Mouse (Mus musculus) lung, postnatal 10 days (tissue): Measurements from ENCODE around the gene Mapk10.
"Not testable (repeated sequence)": the region's sequence is repeated elsewhere in the genome, so short reads cannot be mapped to it uniquely, and the experiment has no call there.

Experiments
- DNase-seq: peaks from one replicate; pipeline ENCODE4 v3.0.0; 2021

The Mapk10 gene

DNA sequence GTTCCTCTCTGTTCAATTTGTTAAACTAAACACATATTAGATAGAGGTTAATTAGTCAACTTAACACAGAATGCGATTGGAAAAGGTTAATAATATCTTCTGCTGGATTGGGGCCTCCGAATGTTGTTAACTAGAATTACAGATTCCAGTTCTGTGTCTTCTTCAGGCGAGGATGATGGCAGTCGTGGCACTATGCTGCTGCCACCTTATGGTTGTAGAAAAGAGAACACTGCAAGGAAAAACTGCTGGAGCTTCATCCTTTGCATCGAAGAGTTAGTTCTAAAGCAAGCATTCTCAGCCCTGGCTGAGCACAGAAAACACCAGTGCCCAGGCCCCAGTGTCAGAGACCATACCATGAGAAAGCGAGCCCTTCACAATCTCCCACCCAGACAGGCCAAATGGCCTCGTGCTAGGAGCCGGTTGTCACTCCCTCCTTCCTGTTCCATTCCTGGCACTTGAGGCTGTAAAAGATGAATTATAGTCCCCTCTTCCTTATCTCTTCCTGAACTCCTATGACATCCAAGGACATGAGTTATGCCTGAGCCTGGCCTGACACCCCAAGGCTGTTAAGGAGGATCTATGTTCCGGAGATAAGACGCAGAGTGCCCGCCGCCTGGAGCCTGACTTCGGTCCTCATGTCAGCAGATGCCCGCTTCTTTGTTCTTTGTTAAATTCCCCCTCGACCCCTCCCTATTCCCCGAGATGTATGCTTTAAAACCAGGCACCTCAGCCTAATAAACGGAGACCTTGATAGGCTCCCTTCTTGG, 267.1 kb downstream of the Mapk10 start:
- not testable (repeated sequence) for DNase-seq

- DNase-seq: no peak
Observed at GRCm38 (mm10) chr5:102930161-102930560, 281.0 kb downstream of the Mapk10 start.

DNA sequence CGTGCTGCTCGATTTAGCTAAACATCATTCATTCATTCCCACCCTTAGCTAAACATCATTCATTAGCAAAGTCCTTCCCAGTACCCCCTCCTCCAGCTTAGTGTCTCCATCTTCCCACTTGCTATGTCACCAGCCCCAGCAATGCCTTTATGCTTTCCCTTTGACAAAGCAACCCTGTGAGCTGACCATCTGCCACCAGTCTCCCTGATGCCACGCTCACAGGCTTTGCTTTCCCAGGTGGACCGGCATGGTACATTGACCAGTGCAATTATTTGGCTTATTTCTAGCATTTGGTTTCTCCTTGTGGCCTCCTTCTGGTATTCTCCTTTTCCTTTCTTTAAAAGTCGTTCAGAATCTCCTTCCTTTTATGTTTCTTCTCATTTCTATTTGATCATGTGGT, 284.3 kb downstream of the Mapk10 start:
- no peak for DNase-seq

GRCm38 (mm10) chr5:102920199-102920598, 290.9 kb downstream of the Mapk10 start:
- no peak for DNase-seq

GRCm38 (mm10) chr5:102905441-102906211, 305.5 kb downstream of the Mapk10 start:
- DNase-seq: no peak

DNA sequence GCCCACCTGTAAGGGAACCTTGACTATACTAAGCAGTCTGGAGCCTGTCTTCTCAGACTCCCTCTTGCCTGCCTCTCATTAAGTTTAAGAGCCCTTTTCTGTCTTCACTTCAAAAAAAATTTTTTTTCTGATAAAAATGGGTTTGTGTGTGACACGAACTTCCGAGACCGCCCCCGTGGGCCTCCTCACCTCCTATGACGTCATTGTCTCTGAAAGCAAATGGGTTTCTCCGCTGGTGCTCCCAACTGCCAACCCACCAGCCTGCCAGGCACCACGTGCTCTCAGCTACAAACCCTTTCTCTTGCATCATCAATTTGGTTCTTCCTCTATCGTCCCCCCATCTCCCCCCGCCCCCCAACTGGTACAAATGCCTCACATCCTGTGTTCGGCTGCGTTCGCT, 307.1 kb downstream of the Mapk10 start:
- DNase-seq: no peak

- DNase-seq: no peak
Observed at GRCm38 (mm10) chr5:102903487-102903886, 307.6 kb downstream of the Mapk10 start.

- peak; percentile 10 for DNase-seq
Observed at GRCm38 (mm10) chr5:102901176-102901575, 310.0 kb downstream of the Mapk10 start.

- DNase-seq: no peak
Observed at GRCm38 (mm10) chr5:102899680-102900215, 311.4 kb downstream of the Mapk10 start.

GRCm38 (mm10) chr5:102898301-102898700, 312.8 kb downstream of the Mapk10 start:
- no peak for DNase-seq

- DNase-seq: no peak
Observed at GRCm38 (mm10) chr5:102892226-102892625, 318.9 kb downstream of the Mapk10 start.

DNA sequence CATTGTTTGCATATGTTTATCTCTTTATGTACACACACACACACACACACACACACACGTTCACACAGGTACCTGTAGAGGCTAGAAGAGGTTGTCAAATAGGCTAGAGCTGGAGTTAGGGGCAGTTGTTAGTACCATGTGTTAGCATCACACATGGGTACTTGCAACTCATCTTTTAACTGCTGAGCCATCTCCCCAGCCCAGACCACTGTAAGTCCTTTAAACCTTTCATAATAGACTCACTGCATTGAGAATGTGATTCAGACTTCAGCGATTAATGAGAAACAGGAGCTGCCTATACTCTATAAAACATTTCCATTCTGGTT, 322.0 kb downstream of the Mapk10 start:
- DNase-seq: no peak

GRCm38 (mm10) chr5:102888482-102889162, 322.5 kb downstream of the Mapk10 start:
- no peak for DNase-seq

DNA sequence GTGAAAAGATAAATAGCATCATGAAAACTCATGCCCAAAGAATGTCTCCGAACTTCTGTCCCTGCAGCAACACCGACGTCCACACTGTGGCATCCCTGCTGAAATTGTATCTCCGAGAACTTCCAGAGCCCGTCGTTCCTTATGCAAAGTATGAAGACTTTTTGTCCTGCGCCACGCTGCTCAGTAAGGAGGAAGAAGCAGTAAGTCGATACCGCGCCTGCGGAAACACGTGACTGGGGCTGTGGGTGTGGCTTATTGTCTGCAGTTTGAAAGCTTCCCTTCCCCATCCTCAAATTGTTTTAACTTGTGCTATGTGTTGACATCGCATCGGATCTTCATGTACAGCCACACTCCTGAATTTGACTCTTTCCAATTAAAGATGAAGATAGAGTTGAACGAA, 335.5 kb downstream of the Mapk10 start:
- no peak for DNase-seq

- peak; percentile 77 for DNase-seq
Observed at GRCm38 (mm10) chr5:102874605-102875298, 336.4 kb downstream of the Mapk10 start.

DNA sequence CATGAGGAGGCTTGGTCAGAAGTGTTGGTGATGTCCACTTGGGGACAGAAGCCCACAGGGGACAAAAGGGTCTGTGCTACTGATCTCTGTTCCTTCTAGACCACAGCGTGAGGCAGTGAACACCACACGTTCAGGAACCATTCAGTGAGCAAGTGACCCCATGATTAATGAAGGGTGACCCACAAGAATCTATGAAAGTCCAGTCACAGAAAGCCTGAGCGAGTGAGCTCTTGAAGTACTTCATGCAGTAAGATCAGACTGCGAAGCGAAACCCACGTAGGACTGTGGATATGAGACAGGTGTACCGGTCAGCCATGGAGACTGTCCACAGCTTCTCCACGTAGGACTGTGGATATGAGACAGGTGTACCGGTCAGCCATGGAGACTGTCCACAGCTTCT, 338.1 kb downstream of the Mapk10 start:
- not testable (repeated sequence) for DNase-seq

DNA sequence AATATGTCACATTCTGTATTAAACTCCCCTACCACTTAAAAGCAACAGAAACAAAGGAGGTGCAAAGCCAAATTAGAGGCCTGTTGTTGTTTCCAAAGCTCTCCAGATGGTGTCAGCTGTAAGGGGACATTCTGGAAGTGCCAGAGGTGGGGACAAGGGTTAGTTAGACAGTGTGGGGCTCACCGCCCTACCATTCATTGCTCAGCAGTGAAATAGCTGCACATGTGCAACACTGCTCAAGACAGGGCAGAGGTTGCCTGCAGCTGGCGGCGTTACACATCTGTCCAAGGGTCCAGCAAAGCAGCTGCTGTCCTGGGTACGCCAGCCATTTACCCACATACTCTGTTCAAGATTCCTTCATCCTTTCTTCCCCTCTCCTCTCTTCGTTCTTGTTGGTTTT, 342.9 kb downstream of the Mapk10 start:
- DNase-seq: peak; percentile 31

- DNase-seq: no peak
Observed at GRCm38 (mm10) chr5:102859749-102860148, 351.4 kb downstream of the Mapk10 start.

- no peak for DNase-seq
Observed at GRCm38 (mm10) chr5:102858047-102858446, 353.1 kb downstream of the Mapk10 start.
